Mouse (Mus musculus) embryo, embryonic 10.5 days (tissue): Measurements from ENCODE around the gene Klrc2.
"Not testable (repeated sequence)": the region's sequence is repeated elsewhere in the genome, so short reads cannot be mapped to it uniquely, and the experiment has no call there.

Experiments
- DNase-seq: peaks from one replicate; pipeline ENCODE4 v3.0.0-alpha.2; 2015; ENCODE audit warnings: low spot score

Gene Klrc2

GRCm38 (mm10) chr6:129660589-129660988 is at the start of gene Klrc2:
Gene Klrc2, minus strand, starts transcription at chr6:129660689.
- DNase-seq = not testable (repeated sequence)

- not testable (repeated sequence) for DNase-seq
These were observed 30.9 kb upstream of the Klrc2 start for GRCm38 (mm10) chr6:129691436-129691835.

- DNase-seq = no peak
These were observed 19.9 kb upstream of the Klrc2 start for GRCm38 (mm10) chr6:129680379-129680778.

- DNase-seq = no peak
These were observed 18.4 kb upstream of the Klrc2 start, which contains the start of gene Klrc1 for GRCm38 (mm10) chr6:129678873-129679272. Gene Klrc1, minus strand, starts transcription at chr6:129678973.

GRCm38 (mm10) chr6:129661301-129661700 is 812 bp upstream of the Klrc2 start:
- not testable (repeated sequence) for DNase-seq

GRCm38 (mm10) chr6:129644054-129644453 is 16.4 kb downstream of the Klrc2 start:
- DNase-seq = not testable (repeated sequence)

- DNase-seq = not testable (repeated sequence)
These were observed 17.3 kb downstream of the Klrc2 start, which contains the start of gene Klrc3 for GRCm38 (mm10) chr6:129643237-129643636. Gene Klrc3, minus strand, starts transcription at chr6:129643337.

GRCm38 (mm10) chr6:129631046-129631445 is 29.4 kb downstream of the Klrc2 start:
- DNase-seq = not testable (repeated sequence)

GRCm38 (mm10) chr6:129623735-129624134 is 36.8 kb downstream of the Klrc2 start, which contains the start of gene Klrk1:
Gene Klrk1, minus strand, starts transcription at chr6:129623864.
- no peak for DNase-seq

GRCm38 (mm10) chr6:129608372-129608771 is 52.1 kb downstream of the Klrc2 start:
- no peak for DNase-seq
